Mouse (Mus musculus): ENCODE data around the gene Map4k2. TPM values are rescaled to one million over a fixed set of nuclear protein-coding genes. Genes with fewer than 3 reads are reported as not detected.
A peak's percentile ranks its signal among the peaks of the same experiment; 100 is the strongest.

Gene Map4k2
- total RNA-seq, 2 experiments from 2014 or later: 14.7 to 37.7 TPM

- ATAC-seq (replicated peaks; ENCODE audit: low FRiP score, poor library complexity, severe bottlenecking): no peak
These were observed 52.7 kb downstream of the Map4k2 start for GRCm38 (mm10) chr19:6393637-6394036.

GRCm38 (mm10) chr19:6396237-6396636 is 55.3 kb downstream of the Map4k2 start:
- ATAC-seq (replicated peaks; ENCODE audit: low FRiP score, poor library complexity, severe bottlenecking): no peak

- ATAC-seq (replicated peaks; ENCODE audit: low FRiP score, poor library complexity, severe bottlenecking): no peak
These were observed 56.8 kb downstream of the Map4k2 start for GRCm38 (mm10) chr19:6397582-6398249.

- ATAC-seq (replicated peaks; ENCODE audit: low FRiP score, poor library complexity, severe bottlenecking): no peak
These were observed 57.7 kb downstream of the Map4k2 start for GRCm38 (mm10) chr19:6398447-6399284.

GRCm38 (mm10) chr19:6399285-6400095 is 58.6 kb downstream of the Map4k2 start, which contains the start of gene Rasgrp2:
Gene Rasgrp2 (plus strand): TSS chr19:6399340.
- ATAC-seq (replicated peaks; ENCODE audit: low FRiP score, poor library complexity, severe bottlenecking): no peak

GRCm38 (mm10) chr19:6400096-6401086 is 59.5 kb downstream of the Map4k2 start:
- ATAC-seq (replicated peaks; ENCODE audit: low FRiP score, poor library complexity, severe bottlenecking): no peak

GRCm38 (mm10) chr19:6401131-6401815 is 60.3 kb downstream of the Map4k2 start:
- 0 out of 2 replicates have a peak, but pooled peaks have one; percentile 63 for ATAC-seq (replicated peaks; ENCODE audit: low FRiP score, poor library complexity, severe bottlenecking)

- no peak for ATAC-seq (replicated peaks; ENCODE audit: low FRiP score, poor library complexity, severe bottlenecking)
These were observed 61.0 kb downstream of the Map4k2 start for GRCm38 (mm10) chr19:6401951-6402350.

- no peak for ATAC-seq (replicated peaks; ENCODE audit: low FRiP score, poor library complexity, severe bottlenecking)
These were observed 62.9 kb downstream of the Map4k2 start for GRCm38 (mm10) chr19:6403869-6404268.

Other genes with a start within 250 kb of the Map4k2 start
- gene AC131692.1, start 246.7 kb upstream of the Map4k2 start, total RNA-seq (2015; ENCODE audit: low replicate concordance): 21.4 TPM in 1 of 2 replicates, not detected in the other
- gene AC131692.1, start 246.7 kb upstream of the Map4k2 start, total RNA-seq (2017; ENCODE audit: low replicate concordance): 12.1 and 29.4 TPM in 2 replicates
- 14.7 and 15.9 TPM in 2 replicates for gene Naaladl1, start 235.4 kb upstream of the Map4k2 start, total RNA-seq (2015; ENCODE audit: low replicate concordance)
- 6.4 and 9.8 TPM in 2 replicates for gene Naaladl1, start 235.4 kb upstream of the Map4k2 start, total RNA-seq (2017; ENCODE audit: low replicate concordance)
- gene Sac3d1, start 222.5 kb upstream of the Map4k2 start, total RNA-seq (2015; ENCODE audit: low replicate concordance): 2.5 and 5.9 TPM in 2 replicates
- gene Sac3d1, start 222.5 kb upstream of the Map4k2 start, total RNA-seq (2017; ENCODE audit: low replicate concordance): 4.4 and 4.6 TPM in 2 replicates
- 52.8 and 61.6 TPM in 2 replicates for gene Snx15, start 212.8 kb upstream of the Map4k2 start, total RNA-seq (2015; ENCODE audit: low replicate concordance)
- 23.8 and 39.4 TPM in 2 replicates for gene Snx15, start 212.8 kb upstream of the Map4k2 start, total RNA-seq (2017; ENCODE audit: low replicate concordance)
- gene Batf2, start 200.2 kb upstream of the Map4k2 start, total RNA-seq (2015; ENCODE audit: low replicate concordance): 2.5 and 7.1 TPM in 2 replicates
- 1.7 TPM in 1 of 2 replicates, not detected in the other for gene Batf2, start 200.2 kb upstream of the Map4k2 start, total RNA-seq (2017; ENCODE audit: low replicate concordance)
- 17.2 and 19.8 TPM in 2 replicates for gene Arl2, start 199.6 kb upstream of the Map4k2 start, total RNA-seq (2015; ENCODE audit: low replicate concordance)
- gene Arl2, start 199.6 kb upstream of the Map4k2 start, total RNA-seq (2017; ENCODE audit: low replicate concordance): 9.4 and 17.3 TPM in 2 replicates
- not detected in 2 replicates for gene Majin, start 156.7 kb upstream of the Map4k2 start, total RNA-seq (2015; ENCODE audit: low replicate concordance)
- not detected in 2 replicates for gene Majin, start 156.7 kb upstream of the Map4k2 start, total RNA-seq (2017; ENCODE audit: low replicate concordance)
- not detected in 2 replicates for gene Gpha2, start 114.8 kb upstream of the Map4k2 start, total RNA-seq (2015; ENCODE audit: low replicate concordance)
- gene Gpha2, start 114.8 kb upstream of the Map4k2 start, total RNA-seq (2017; ENCODE audit: low replicate concordance): not detected in 2 replicates
- 52.6 and 79.6 TPM in 2 replicates for gene Ppp2r5b, start 105.3 kb upstream of the Map4k2 start, total RNA-seq (2015; ENCODE audit: low replicate concordance)
- 117 and 224 TPM in 2 replicates for gene Ppp2r5b, start 105.3 kb upstream of the Map4k2 start, total RNA-seq (2017; ENCODE audit: low replicate concordance)
- gene Atg2a, start 99.5 kb upstream of the Map4k2 start, total RNA-seq (2015; ENCODE audit: low replicate concordance): 13.8 and 18.0 TPM in 2 replicates
- gene Atg2a, start 99.5 kb upstream of the Map4k2 start, total RNA-seq (2017; ENCODE audit: low replicate concordance): 18.4 and 18.6 TPM in 2 replicates
- 20.1 and 23.4 TPM in 2 replicates for gene Ehd1, start 64.4 kb upstream of the Map4k2 start, total RNA-seq (2015; ENCODE audit: low replicate concordance)
- gene Ehd1, start 64.4 kb upstream of the Map4k2 start, total RNA-seq (2017; ENCODE audit: low replicate concordance): 17.5 and 30.7 TPM in 2 replicates
- gene Cdc42bpg, start 34.7 kb upstream of the Map4k2 start, total RNA-seq (2015; ENCODE audit: low replicate concordance): 0.36 TPM in 1 of 2 replicates, not detected in the other
- 1.4 and 1.5 TPM in 2 replicates for gene Cdc42bpg, start 34.7 kb upstream of the Map4k2 start, total RNA-seq (2017; ENCODE audit: low replicate concordance)
- gene Men1, start 6.2 kb upstream of the Map4k2 start, total RNA-seq (2015; ENCODE audit: low replicate concordance): 5.4 and 23.9 TPM in 2 replicates
- gene Men1, start 6.2 kb upstream of the Map4k2 start, total RNA-seq (2017; ENCODE audit: low replicate concordance): 10.0 and 17.1 TPM in 2 replicates
- gene Sf1, start 22.6 kb downstream of the Map4k2 start, total RNA-seq (2015; ENCODE audit: low replicate concordance): 145 and 153 TPM in 2 replicates
- gene Sf1, start 22.6 kb downstream of the Map4k2 start, total RNA-seq (2017; ENCODE audit: low replicate concordance): 171 and 223 TPM in 2 replicates
- gene Pygm, start 43.3 kb downstream of the Map4k2 start, total RNA-seq (2015; ENCODE audit: low replicate concordance): 2.2 and 4.6 TPM in 2 replicates
- gene Pygm, start 43.3 kb downstream of the Map4k2 start, total RNA-seq (2017; ENCODE audit: low replicate concordance): 0.64 and 2.6 TPM in 2 replicates
- gene Rasgrp2, start 58.2 kb downstream of the Map4k2 start, total RNA-seq (2015; ENCODE audit: low replicate concordance): 42.3 and 47.2 TPM in 2 replicates
- 29.9 and 37.7 TPM in 2 replicates for gene Rasgrp2, start 58.2 kb downstream of the Map4k2 start, total RNA-seq (2017; ENCODE audit: low replicate concordance)
- gene Nrxn2, start 77.6 kb downstream of the Map4k2 start, total RNA-seq (2015; ENCODE audit: low replicate concordance): not detected in 2 replicates
- not detected in 2 replicates for gene Nrxn2, start 77.6 kb downstream of the Map4k2 start, total RNA-seq (2017; ENCODE audit: low replicate concordance)
- gene Slc22a12, start 201.9 kb downstream of the Map4k2 start, total RNA-seq (2015; ENCODE audit: low replicate concordance): not detected in 2 replicates
- gene Slc22a12, start 201.9 kb downstream of the Map4k2 start, total RNA-seq (2017; ENCODE audit: low replicate concordance): not detected in 2 replicates

Data from erythroid progenitor cell, adult 5-6 weeks (primary cell).